Mouse (Mus musculus) ovary, postnatal 10 days (tissue): ENCODE results near the gene Olfr1265.

Source experiments
- DNase-seq: peaks from one replicate; pipeline ENCODE4 v3.0.0; 2022; ENCODE audit warnings: low spot score

Gene Olfr1265

DNA sequence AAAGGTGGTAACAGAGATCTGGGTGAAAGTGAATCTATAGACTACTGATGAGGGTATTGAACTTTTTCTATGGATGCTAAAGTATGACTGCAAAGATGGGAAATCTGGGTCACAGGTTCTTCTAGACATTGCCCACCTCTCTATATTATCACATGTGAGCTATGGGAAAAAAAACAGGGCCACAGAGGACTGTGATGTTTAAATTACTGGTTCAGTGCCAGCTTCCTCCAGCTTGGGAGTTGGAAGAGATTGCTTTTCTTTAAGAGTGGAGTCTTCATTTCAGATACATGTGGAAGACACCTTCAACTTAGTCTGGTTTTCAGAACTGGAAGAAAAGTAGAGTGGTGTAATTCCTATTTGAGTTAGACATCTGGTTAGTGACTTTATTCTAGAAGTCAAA, at the start of gene Olfr1265:
Olfr1265 (plus strand) TSS at position 301 of the 400 bp plus-strand sequence.
- DNase-seq = no peak

DNA sequence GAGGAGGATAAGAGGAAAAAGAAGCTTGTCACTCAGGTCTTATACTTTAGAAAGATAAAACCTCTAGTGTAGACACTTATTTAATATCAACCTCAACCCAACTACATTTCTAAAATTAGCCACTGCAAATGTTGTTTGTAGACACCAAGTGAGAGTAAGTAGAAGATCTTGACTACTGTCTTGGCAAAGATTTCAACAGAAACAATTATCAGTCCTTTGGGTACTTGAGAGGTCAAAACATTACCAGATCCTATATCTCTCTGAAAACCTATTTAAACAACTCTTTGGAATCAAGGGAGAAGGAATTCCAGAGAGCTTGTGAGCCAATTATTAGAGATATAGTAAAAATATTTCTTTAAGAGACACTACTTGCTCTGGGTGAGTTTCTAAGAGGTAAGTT, 44.2 kb upstream of the Olfr1265 start, which contains the start of gene Olfr1261:
Olfr1261 (plus strand) TSS at position 301 of the 400 bp plus-strand sequence.
- DNase-seq = no peak

DNA sequence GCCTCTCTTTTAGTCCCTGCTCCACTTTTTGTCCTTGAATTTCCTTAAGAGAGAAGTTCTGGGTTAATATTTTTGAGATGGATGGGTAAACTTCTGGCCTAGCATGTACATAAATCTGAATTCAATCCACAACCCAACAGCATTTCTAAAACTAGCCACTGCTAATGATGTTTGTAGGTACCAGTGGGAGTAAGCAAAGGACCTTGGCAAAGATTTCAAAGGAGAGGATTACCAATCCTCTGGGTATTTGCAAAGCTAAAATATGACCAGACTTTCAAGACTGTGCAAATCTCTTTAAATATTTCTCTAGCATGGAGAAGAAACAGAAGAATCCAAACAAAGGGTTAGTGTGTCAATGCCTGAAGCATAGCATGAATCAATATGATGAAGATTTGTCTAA, 35.3 kb upstream of the Olfr1265 start, which contains the start of gene Olfr1262:
Olfr1262 (plus strand) TSS at position 301 of the 400 bp plus-strand sequence.
- DNase-seq = no peak

DNA sequence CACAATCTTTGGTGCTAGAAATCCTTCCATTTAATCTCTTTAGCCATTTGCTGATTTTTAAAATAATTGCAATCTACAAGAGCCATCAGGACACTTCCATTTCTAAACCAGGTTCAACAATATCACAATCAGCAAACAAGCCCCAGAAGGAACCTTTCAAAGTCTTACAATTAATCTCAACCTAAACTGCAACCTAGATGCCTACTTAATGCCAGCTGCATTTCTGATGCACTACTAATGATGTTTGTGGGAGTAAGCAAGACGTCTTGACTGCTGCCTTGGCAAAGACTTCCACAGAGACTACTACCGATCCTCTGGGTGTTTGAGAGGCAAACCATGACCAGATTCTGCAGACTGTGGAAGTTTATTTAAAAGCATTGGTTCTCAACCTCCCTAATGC, 23.3 kb upstream of the Olfr1265 start, which contains the start of gene Olfr1263:
Olfr1263 (plus strand) TSS at position 301 of the 400 bp plus-strand sequence.
- DNase-seq = no peak

DNA sequence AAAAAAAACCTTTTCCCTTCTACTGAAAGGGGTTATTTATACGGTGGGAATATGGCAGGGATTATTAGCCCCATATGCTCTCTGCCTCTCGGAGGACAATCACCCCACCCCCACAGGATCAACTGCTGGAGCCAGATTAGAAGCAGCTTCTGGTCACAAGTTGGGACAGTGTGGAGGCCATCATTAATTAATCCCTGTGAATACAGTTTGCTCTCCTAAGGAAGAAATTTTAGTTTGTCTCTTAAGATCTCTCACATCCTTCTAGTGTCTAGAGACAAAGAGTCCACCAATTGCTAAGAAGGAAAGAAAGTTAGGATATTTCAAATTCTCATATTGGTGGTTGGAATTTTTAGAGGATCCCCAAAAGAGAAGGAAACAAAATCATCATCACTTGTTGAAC, 9.7 kb upstream of the Olfr1265 start, which contains the start of gene Olfr1264:
Olfr1264 (minus strand) TSS at position 101 of the 400 bp plus-strand sequence.
- DNase-seq = no peak

DNA sequence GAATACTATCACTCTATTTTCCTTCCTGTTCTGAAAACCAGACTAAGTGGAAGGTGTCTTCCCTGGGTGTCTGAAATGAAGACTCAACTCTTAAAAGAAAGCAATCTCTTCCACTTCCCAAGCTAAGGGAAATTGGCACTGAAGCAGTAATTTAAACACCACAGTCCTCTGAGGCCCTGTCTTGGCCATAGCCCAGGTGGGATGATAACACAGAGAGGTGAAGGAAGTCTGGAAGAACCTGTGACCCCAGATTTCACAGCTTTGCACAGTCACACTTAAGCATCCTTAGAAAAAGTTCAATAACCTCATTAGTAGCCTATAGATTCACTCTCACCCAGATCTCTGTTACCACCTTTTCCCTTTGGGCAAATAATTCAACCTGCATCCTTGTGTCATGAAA, 28.4 kb downstream of the Olfr1265 start, which contains the start of gene Olfr140:
Olfr140 (minus strand) TSS at position 101 of the 400 bp plus-strand sequence.
- no peak for DNase-seq

DNA sequence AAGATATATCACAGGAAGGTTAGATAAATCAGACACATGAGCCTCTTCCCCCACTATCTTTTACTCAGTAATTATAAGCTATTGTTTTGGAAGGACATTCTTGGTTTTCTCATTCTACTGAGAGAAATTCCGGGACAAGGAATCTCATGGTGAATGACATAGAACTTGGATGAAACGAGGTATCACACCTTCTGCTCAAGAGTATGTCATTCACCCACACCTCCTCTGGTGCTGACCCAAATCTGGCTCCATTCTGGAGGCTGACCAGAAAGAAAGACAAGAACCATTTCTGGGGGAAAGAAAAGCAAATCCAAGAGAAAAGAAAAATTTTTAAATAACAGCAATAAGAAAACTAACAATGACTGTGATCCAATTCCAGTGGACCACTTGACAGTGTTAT, 34.9 kb downstream of the Olfr1265 start:
- no peak for DNase-seq
